Mouse (Mus musculus) midbrain, embryonic 12.5 days (tissue): ENCODE data around the gene Lrrc7. TPM values are rescaled to one million over a fixed set of nuclear protein-coding genes. Genes with fewer than 3 reads are reported as not detected.

Experiments used
- ATAC-seq: fragments of 200-750 bp; cut with Nextera tagmentation; 2 replicates; pipeline ENCODE4 v1.8.0; 2017; ENCODE audit warnings: low read depth, moderate TSS enrichment, moderate library complexity; ENCODE audit not compliant: low FRiP score
- H3K27ac ChIP-seq: fragments of 300-500 bp; sonication (generic); replicated peaks from 2 replicates; pipeline ENCODE4 v1.5.1; 2016; ENCODE audit warnings: mild to moderate bottlenecking
- H3K27me3 ChIP-seq: fragments of 300-500 bp; sonication (generic); 2 replicates; pipeline ENCODE4 v1.6.1; 2016; ENCODE audit warnings: mild to moderate bottlenecking
- H3K36me3 ChIP-seq: fragments of 300-500 bp; sonication (generic); 2 replicates; pipeline ENCODE4 v1.6.1; 2016
- H3K4me1 ChIP-seq: fragments of 300-500 bp; sonication (generic); 2 replicates; pipeline ENCODE4 v1.6.1; 2016
- H3K4me2 ChIP-seq: fragments of 300-500 bp; sonication (generic); replicated peaks from 2 replicates; pipeline ENCODE4 v1.6.1; 2016; ENCODE audit warnings: mild to moderate bottlenecking, moderate library complexity
- H3K4me3 ChIP-seq: fragments of 300-500 bp; sonication (generic); 2 replicates; pipeline ENCODE4 v1.5.1; 2016; ENCODE audit warnings: mild to moderate bottlenecking
- H3K9ac ChIP-seq: fragments of 300-500 bp; sonication (generic); replicated peaks from 2 replicates; pipeline ENCODE4 v1.6.1; 2016; ENCODE audit warnings: mild to moderate bottlenecking, moderate library complexity
- H3K9me3 ChIP-seq: fragments of 300-500 bp; sonication (generic); 2 replicates; pipeline ENCODE4 v1.6.1; 2016; ENCODE audit warnings: mild to moderate bottlenecking
- WGBS: fragments of 180-500 bp; shearing (Covaris S2); methylation state at CpG from one replicate; pipeline ENCODE4 v1.1.7; 2016; 5-methylcytosine and 5-hydroxymethylcytosine counted together
- polyA plus RNA-seq: library from polyadenylated mRNA; unstranded; fragments of >200 nt; fragmentation: Nextera tagmentation; extraction: Ambion mirVana; gene quantifications from 2 replicates; pipeline ENCODE4 v1.2.1, GENCODE M21; 2016

Lrrc7 gene
- 4.1 and 5.6 TPM in 2 replicates for polyA plus RNA-seq

DNA sequence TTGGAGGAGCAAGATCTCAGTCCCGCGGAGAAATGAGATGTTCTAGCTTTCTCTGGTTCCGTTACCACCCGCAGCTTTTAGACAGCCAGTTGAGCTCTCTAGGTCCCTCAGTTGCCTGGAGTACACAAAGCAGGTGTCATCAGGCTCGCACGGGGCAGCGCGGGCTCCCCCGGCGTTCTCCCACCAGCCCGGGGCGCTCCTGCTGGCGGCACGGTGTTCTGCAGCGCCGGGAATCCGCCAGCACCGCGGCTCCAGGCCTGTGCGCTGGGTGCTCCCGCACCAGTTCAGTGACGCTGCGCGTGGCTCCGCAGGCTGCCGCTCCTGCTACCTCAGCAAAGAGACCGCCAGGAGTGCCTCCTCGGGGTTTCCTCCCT is at the start of gene Lrrc7:
Gene Lrrc7 (minus strand): TSS at position 235 of the 374 bp plus-strand sequence.
- Histone ChIP-seq H3K27ac (peak within 1 kb of the TSS; percentile 77), H3K36me3 (no peaks in the 10 kb centered on the region), H3K9ac (peak within 1 kb of the TSS; percentile 82), H3K4me3 (peak within 1 kb of the TSS; percentile 76), H3K27me3 (peaks cover 32% of the 10 kb centered on the region), H3K4me2 (peak within 1 kb of the TSS; percentile 89), H3K4me1 (no peaks in the 10 kb centered on the region; the same call in 1 of the 2 replicates), H3K9me3 (no peaks in the 10 kb centered on the region)
- under 1% methylated on average over 28 of the region's 28 CpGs for WGBS
- peak; percentile 91 for ATAC-seq

GRCm38 (mm10) chr3:158607065-158607464 is 45.0 kb upstream of the Lrrc7 start:
- no peaks in the 10 kb centered on the region for H3K4me1 ChIP-seq
- H3K36me3 ChIP-seq, result no peaks in the 10 kb centered on the region
- no peaks in the 10 kb centered on the region for H3K27me3 ChIP-seq
- no peak for ATAC-seq
- 22% methylated on average over 1 of the region's 1 CpGs for WGBS
- H3K9me3 ChIP-seq, result no peaks in the 10 kb centered on the region
- H3K4me2 ChIP-seq, result no peak overlapping the region
- no peak overlapping the region for H3K4me3 ChIP-seq
- no peak overlapping the region for H3K27ac ChIP-seq
- H3K9ac ChIP-seq, result no peak overlapping the region

DNA sequence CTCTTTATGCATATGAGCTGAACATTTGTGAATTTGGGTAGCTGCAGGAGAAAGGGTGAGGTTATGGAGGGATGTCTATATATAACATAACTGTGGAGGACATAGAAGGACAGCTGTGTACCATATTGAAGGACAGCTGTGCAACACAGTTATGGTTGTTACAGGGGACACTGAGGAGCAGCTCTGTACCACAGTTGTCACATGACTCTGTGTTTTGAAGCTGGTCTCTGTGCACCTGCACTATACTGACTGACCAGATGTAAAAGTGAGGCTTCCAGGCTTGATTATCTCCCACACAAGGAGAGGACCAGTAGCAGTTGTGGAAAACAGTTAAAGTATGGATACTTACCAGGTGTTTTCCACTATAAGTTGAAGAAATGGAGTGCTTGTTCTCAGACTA is 43.3 kb upstream of the Lrrc7 start:
- H3K4me2 ChIP-seq, result no peak overlapping the region
- H3K4me1 ChIP-seq, result no peaks in the 10 kb centered on the region
- H3K9ac ChIP-seq, result no peak overlapping the region
- no peaks in the 10 kb centered on the region for H3K36me3 ChIP-seq
- H3K27me3 ChIP-seq, result no peaks in the 10 kb centered on the region
- no peak for ATAC-seq
- H3K27ac ChIP-seq, result no peak overlapping the region
- no peaks in the 10 kb centered on the region for H3K9me3 ChIP-seq
- no peak overlapping the region for H3K4me3 ChIP-seq

GRCm38 (mm10) chr3:158561256-158561986 is 600 bp downstream of the Lrrc7 start:
- H3K27ac ChIP-seq, result peak overlapping the region; percentile 77
- peak; percentile 78 for ATAC-seq
- peaks cover 32% of the 10 kb centered on the region for H3K27me3 ChIP-seq

DNA sequence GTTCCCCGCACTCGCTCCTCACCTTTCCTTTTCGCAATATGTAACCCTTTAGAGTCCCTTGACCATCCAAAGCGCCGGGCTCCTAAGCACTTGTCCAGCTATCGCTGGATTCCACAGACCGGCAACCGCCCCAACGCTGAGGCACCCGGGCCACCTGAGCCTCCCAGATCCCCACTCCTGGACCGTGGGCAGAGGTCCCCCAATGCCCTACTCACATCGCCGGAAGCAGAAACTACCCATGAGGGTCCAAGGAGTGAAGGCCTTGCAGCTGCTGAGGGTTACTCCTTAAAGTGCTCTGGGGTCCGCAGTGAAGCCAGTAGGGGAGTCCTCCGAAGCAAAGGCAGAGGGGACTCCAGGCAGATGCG is 1.1 kb downstream of the Lrrc7 start:
- no peaks in the 10 kb centered on the region for H3K9me3 ChIP-seq
- H3K9ac ChIP-seq, result peak overlapping the region; percentile 82
- no peaks in the 10 kb centered on the region; the same call in 1 of the 2 replicates for H3K4me1 ChIP-seq
- ATAC-seq, result peak; percentile 34
- peak overlapping the region; percentile 77 for H3K27ac ChIP-seq
- 2% methylated on average over 16 of the region's 16 CpGs for WGBS
- H3K36me3 ChIP-seq, result no peaks in the 10 kb centered on the region
- peak overlapping the region; percentile 76 for H3K4me3 ChIP-seq
- H3K27me3 ChIP-seq, result peaks cover 32% of the 10 kb centered on the region
- H3K4me2 ChIP-seq, result peak overlapping the region; percentile 89

More at GRCm38 (mm10) chr3:158561256-158561986, 600 bp downstream of the Lrrc7 start:
- H3K36me3 ChIP-seq, result no peaks in the 10 kb centered on the region
- H3K4me1 ChIP-seq, result no peaks in the 10 kb centered on the region; the same call in 1 of the 2 replicates
- H3K9ac ChIP-seq, result peak overlapping the region; percentile 82
- H3K9me3 ChIP-seq, result no peaks in the 10 kb centered on the region
- peak overlapping the region; percentile 76 for H3K4me3 ChIP-seq
- H3K4me2 ChIP-seq, result peak overlapping the region; percentile 89
- WGBS, result under 1% methylated on average over 45 of the region's 55 CpGs

DNA sequence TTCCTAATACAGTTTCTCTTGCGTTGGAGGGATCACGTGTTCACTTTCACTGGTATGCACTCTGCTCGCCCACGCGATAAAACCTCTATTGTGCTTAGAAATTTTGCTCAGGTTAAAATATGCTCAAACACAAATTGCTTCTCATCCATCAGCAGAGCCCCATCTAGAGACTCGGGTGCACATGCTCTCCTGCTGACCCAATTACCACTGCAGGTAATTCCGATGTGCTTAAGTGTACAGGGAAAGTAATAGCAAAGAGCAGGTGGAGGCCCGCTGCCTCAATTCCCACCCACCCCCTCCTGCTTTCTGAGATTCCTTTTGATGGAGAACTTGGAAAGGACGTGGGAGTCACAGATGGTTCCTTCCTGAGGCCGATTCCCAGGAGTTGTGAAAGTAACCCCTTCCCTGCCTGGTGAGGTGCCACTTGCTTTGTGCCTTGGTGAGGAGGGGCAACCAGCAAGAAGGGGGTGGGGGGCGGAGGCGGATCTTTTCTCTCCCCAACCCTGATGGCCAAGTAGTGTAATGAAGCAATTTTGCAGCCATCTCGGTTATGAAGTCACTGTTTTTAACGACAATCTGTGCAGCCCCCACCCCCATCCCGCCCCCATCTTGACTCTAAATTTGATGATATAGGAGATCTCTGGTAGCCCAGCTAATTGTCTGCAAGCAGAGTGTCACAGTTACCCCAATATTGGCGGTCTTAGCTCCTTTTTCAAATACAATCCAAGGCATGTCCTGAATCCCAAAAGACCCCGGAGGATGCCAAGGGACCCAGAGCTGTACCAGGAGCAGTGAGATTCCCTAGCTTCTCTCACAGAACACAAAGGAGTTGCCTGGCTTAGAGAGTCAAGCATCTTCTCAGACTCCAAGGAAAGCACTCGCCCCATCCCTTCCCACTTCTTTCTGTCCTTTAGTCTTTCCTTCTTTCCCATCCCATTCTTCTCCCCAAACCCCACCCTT is 2.0 kb downstream of the Lrrc7 start:
- Histone ChIP-seq H3K36me3 (no peaks in the 10 kb centered on the region), H3K4me3 (peak overlapping the region; percentile 76), H3K27me3 (peaks cover 32% of the 10 kb centered on the region), H3K9ac (peak overlapping the region; percentile 82), H3K9me3 (no peaks in the 10 kb centered on the region), H3K27ac (0 out of 2 replicates have a peak overlapping the region, but pooled peaks have one; percentile 35), H3K4me2 (peak overlapping the region; percentile 89), H3K4me1 (no peaks in the 10 kb centered on the region; the same call in 1 of the 2 replicates)
- 0 out of 2 replicates have a peak, but pooled peaks have one; percentile 1 for ATAC-seq
- 3% methylated on average over 18 of the region's 18 CpGs for WGBS

GRCm38 (mm10) chr3:158559131-158559658 is 2.8 kb downstream of the Lrrc7 start:
- 0 out of 2 replicates have a peak overlapping the region, but pooled peaks have one; percentile 82 for H3K9ac ChIP-seq
- H3K4me1 ChIP-seq, result no peaks in the 10 kb centered on the region; the same call in 1 of the 2 replicates
- H3K36me3 ChIP-seq, result no peaks in the 10 kb centered on the region
- no peaks in the 10 kb centered on the region for H3K9me3 ChIP-seq
- no peak overlapping the region for H3K27ac ChIP-seq
- whole genome bisulfite sequencing, result 20% methylated on average over 5 of the region's 5 CpGs
- H3K27me3 ChIP-seq, result peaks cover 29% of the 10 kb centered on the region
- ATAC-seq, result no peak
- peak overlapping the region; percentile 89 for H3K4me2 ChIP-seq
- peak overlapping the region; percentile 76 for H3K4me3 ChIP-seq

DNA sequence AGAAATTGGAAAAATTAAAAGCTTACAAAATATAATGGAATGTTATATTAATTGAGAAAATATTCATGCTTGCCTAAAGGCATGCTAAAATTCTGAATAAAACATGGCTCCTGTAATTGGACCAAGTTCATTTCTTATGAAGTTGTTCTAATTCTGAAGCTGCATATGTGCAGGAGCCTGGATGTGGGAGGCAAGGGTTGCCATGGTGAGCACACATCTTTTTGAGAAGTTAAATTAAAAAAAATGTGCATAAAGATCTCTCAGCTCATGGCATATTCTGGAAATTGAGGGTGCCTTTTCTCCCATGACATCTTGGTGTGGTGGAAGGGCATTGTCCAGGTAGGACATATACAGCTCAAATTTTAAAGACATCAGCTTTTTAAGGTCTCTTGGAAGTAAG is 3.4 kb downstream of the Lrrc7 start:
- H3K27ac ChIP-seq, result no peak overlapping the region
- no peak for ATAC-seq
- H3K4me3 ChIP-seq, result no peak overlapping the region
- H3K9ac ChIP-seq, result no peak overlapping the region
- no peaks in the 10 kb centered on the region; the same call in 1 of the 2 replicates for H3K4me1 ChIP-seq
- H3K9me3 ChIP-seq, result no peaks in the 10 kb centered on the region
- peak overlapping the region; percentile 89; the same call in 1 of the 2 replicates for H3K4me2 ChIP-seq
- peaks cover 29% of the 10 kb centered on the region for H3K27me3 ChIP-seq
- H3K36me3 ChIP-seq, result no peaks in the 10 kb centered on the region

DNA sequence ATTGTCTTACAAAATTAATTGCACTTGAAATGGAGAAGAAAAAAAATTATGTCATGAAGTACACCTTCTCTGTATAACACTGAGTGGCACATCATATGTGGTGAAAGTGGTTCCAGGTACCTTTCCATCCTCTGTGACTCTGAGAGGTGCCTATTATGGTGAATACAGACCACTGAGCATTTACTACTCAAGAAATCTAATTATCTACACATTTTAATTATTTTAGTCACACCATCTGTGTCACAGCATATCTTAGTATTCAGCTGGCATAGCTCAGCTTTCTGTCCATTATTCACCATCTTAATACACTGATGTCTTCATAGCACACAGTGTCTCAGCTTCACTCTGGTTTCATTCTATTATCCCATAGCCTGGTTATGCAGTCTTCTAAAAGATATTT is 7.7 kb downstream of the Lrrc7 start:
- Histone ChIP-seq H3K4me2 (no peak overlapping the region), H3K4me1 (no peaks in the 10 kb centered on the region), H3K9ac (no peak overlapping the region), H3K27me3 (peaks cover 3% of the 10 kb centered on the region), H3K4me3 (no peak overlapping the region), H3K27ac (no peak overlapping the region), H3K9me3 (no peaks in the 10 kb centered on the region), H3K36me3 (no peaks in the 10 kb centered on the region)
- no peak for ATAC-seq

- Histone ChIP-seq H3K9ac (no peak overlapping the region), H3K36me3 (no peaks in the 10 kb centered on the region), H3K9me3 (no peaks in the 10 kb centered on the region), H3K4me1 (no peaks in the 10 kb centered on the region), H3K27ac (no peak overlapping the region), H3K27me3 (no peaks in the 10 kb centered on the region), H3K4me2 (no peak overlapping the region), H3K4me3 (no peak overlapping the region)
- no peak for ATAC-seq
- 89% methylated on average over 5 of the region's 5 CpGs for WGBS
Observed at GRCm38 (mm10) chr3:158552105-158552504, 9.9 kb downstream of the Lrrc7 start.

- Histone ChIP-seq H3K4me3 (no peak overlapping the region), H3K4me1 (no peaks in the 10 kb centered on the region), H3K9ac (no peak overlapping the region), H3K9me3 (no peaks in the 10 kb centered on the region), H3K36me3 (no peaks in the 10 kb centered on the region), H3K27me3 (no peaks in the 10 kb centered on the region), H3K4me2 (no peak overlapping the region), H3K27ac (no peak overlapping the region)
- no peak for ATAC-seq
- WGBS, result 88% methylated on average over 3 of the region's 3 CpGs
Observed at GRCm38 (mm10) chr3:158543481-158543880, 18.5 kb downstream of the Lrrc7 start.

- no peak overlapping the region for H3K9ac ChIP-seq
- no peaks in the 10 kb centered on the region for H3K9me3 ChIP-seq
- 88% methylated on average over 2 of the region's 2 CpGs for WGBS
- no peaks in the 10 kb centered on the region for H3K36me3 ChIP-seq
- no peaks in the 10 kb centered on the region for H3K4me1 ChIP-seq
- no peak overlapping the region for H3K27ac ChIP-seq
- H3K27me3 ChIP-seq, result no peaks in the 10 kb centered on the region
- ATAC-seq, result no peak
- no peak overlapping the region for H3K4me2 ChIP-seq
- H3K4me3 ChIP-seq, result no peak overlapping the region
Observed at GRCm38 (mm10) chr3:158532859-158533258, 29.2 kb downstream of the Lrrc7 start.
